ENCODE assay signal across 33 mouse cellular contexts in genomic region chr10:14520912-14521675, GRCm38 (mm10). TPM values are rescaled to one million over a fixed set of nuclear protein-coding genes. Genes with fewer than 3 reads are reported as not detected.
A peak's percentile ranks its signal among the peaks of the same experiment; 100 is the strongest.
DNase-seq lines count a peak whose midpoint lies in the region; ATAC-seq and TF ChIP-seq lines count a peak whose summit lies in the region.
"Had no signal": no experiment of that assay in that cellular context is flagged by ENCODE, and none has a peak within 500 bp of the region (broad histone marks: within the 10 kb centered on the region; RNA-seq: fewer than 3 reads in every experiment).

No protein-coding gene starts in this region.

- no peaks in the 10 kb centered on the region for H3K9me3 ChIP-seq in kidney, postnatal 0 days (replicated peaks; ENCODE audit: low read length)
- H3K9me3 ChIP-seq in lung, postnatal 0 days (ENCODE audit: low read length), result no peaks in the 10 kb centered on the region
- H3K9me3 ChIP-seq: embryonic facial prominence, embryonic 13.5 days; heart, embryonic 12.5 days; hindbrain, embryonic 10.5 days; intestine, embryonic 15.5 days; limb, embryonic 12.5 days; liver, embryonic 13.5 days; midbrain, embryonic 10.5 days; midbrain, embryonic 15.5 days; neural tube, embryonic 12.5 days had no signal

- no peak for TF ChIP-seq EP300 in lung, postnatal 0 days (IDR thresholded peaks at IDR 0.05)

- H3K79me2 ChIP-seq in myocyte (ENCODE audit: control insufficient read depth, insufficient read depth), result no peaks in the 10 kb centered on the region

- H3K4me1 ChIP-seq in kidney, postnatal 0 days (replicated peaks; ENCODE audit: insufficient read depth, low read length), result no peaks in the 10 kb centered on the region
- H3K4me1 ChIP-seq in lung, postnatal 0 days (ENCODE audit: insufficient read depth, low read depth, low read length), result 0 out of 2 replicates have a peak, but pooled peaks cover 2% of the 10 kb centered on the region
- H3K4me1 ChIP-seq: intestine, embryonic 15.5 days; limb, embryonic 12.5 days; liver, embryonic 13.5 days; midbrain, embryonic 10.5 days; midbrain, embryonic 15.5 days; neural tube, embryonic 12.5 days had no signal

- 51% methylated on average over 8 of the region's 8 CpGs for WGBS in kidney, postnatal 0 days
- 23% methylated on average over 8 of the region's 8 CpGs for WGBS in lung, postnatal 0 days

- H3K4me2 ChIP-seq in kidney, postnatal 0 days (ENCODE audit: low read length), result no peak overlapping the region
- H3K4me2 ChIP-seq in lung, postnatal 0 days (replicated peaks; ENCODE audit: low read depth, low read length), result no peak overlapping the region
- peak overlapping the region; percentile 10 for H3K4me2 ChIP-seq in myocyte (ENCODE audit: low read depth)
- H3K4me2 ChIP-seq: embryonic facial prominence, embryonic 13.5 days; heart, embryonic 12.5 days; intestine, embryonic 15.5 days; limb, embryonic 12.5 days; liver, embryonic 13.5 days; midbrain, embryonic 15.5 days; neural tube, embryonic 12.5 days had no signal

- no peak overlapping the region for H3K27ac ChIP-seq in kidney, postnatal 0 days
- H3K27ac ChIP-seq in lung, postnatal 0 days (ENCODE audit: low read length), result no peak overlapping the region
- H3K27ac ChIP-seq: embryonic facial prominence, embryonic 13.5 days; gastrocnemius, adult 2 months; heart, adult 2 months; hindbrain, embryonic 10.5 days; intestine, embryonic 15.5 days; limb, embryonic 12.5 days; liver, embryonic 13.5 days; midbrain, embryonic 10.5 days; midbrain, embryonic 15.5 days; neural tube, embryonic 12.5 days had no signal

- no peak overlapping the region for H3ac ChIP-seq in myocyte (ENCODE audit: control insufficient read depth, insufficient read length)

- no peak overlapping the region for H3K4me3 ChIP-seq in kidney, postnatal 0 days (replicated peaks; ENCODE audit: low read depth, low read length)
- no peak overlapping the region for H3K4me3 ChIP-seq in lung, postnatal 0 days (ENCODE audit: low read depth, low read length)
- H3K4me3 ChIP-seq in myocyte, result no peak overlapping the region
- H3K4me3 ChIP-seq: embryonic facial prominence, embryonic 13.5 days; erythroblast, embryonic 14.5 days; gastrocnemius, adult 2 months; heart, adult 2 months; heart, embryonic 12.5 days; hindbrain, embryonic 10.5 days; intestine, embryonic 15.5 days; limb, embryonic 12.5 days; liver, embryonic 13.5 days; midbrain, embryonic 10.5 days; midbrain, embryonic 15.5 days; neural tube, embryonic 12.5 days had no signal

- peak; percentile 2 for DNase-seq in embryo, embryonic 11 days
- DNase-seq in embryo, embryonic 10 days (ENCODE audit: low spot score), result no peak
- DNase-seq in kidney, postnatal 0 days (ENCODE audit: low spot score), result peak; percentile 30
- no peak for DNase-seq in kidney, adult 11 months
- no peak for DNase-seq in lung, postnatal 0 days (ENCODE audit: low spot score)
- no peak for DNase-seq in lung, adult 18-20 months
- no peak for DNase-seq in adrenal gland, adult (ENCODE audit: inconsistent age in 2 of 2, low spot score in 1 of 2)
- DNase-seq: adrenal gland, adult 2 months; adrenal gland, postnatal 36 days; cerebellum, adult 8-10 months; cerebellum, postnatal 25 days; gastrocnemius, adult 2 months; gastrocnemius, postnatal 36 days; heart, adult 2 months; heart, postnatal 10 days; kidney, adult 8-10 months; kidney, postnatal 25 days; liver, embryonic 13.5 days; lung, adult 2 months; right cerebral cortex, adult 18-20 months had no signal

- no peak for TF ChIP-seq POLR2A in myocyte (IDR thresholded peaks at IDR 0.05; ENCODE audit: insufficient read length, low read depth)

- no peaks in the 10 kb centered on the region for H3K27me3 ChIP-seq in kidney, postnatal 0 days (ENCODE audit: insufficient read depth, low read length)
- no peaks in the 10 kb centered on the region for H3K27me3 ChIP-seq in lung, postnatal 0 days (replicated peaks; ENCODE audit: insufficient read depth, low read length)
- H3K27me3 ChIP-seq in myocyte (ENCODE audit: control insufficient read depth, insufficient read depth, insufficient read length), result no peaks in the 10 kb centered on the region
- H3K27me3 ChIP-seq: embryonic facial prominence, embryonic 13.5 days; heart, embryonic 12.5 days; intestine, embryonic 15.5 days; limb, embryonic 12.5 days; liver, embryonic 13.5 days; midbrain, embryonic 15.5 days; neural tube, embryonic 12.5 days had no signal

- no peak for ATAC-seq in kidney, postnatal 0 days (replicated peaks; ENCODE audit: low FRiP score, low read depth)
- peak; percentile 19; the same call in 1 of the 2 replicates for ATAC-seq in lung, postnatal 0 days
- ATAC-seq: CD4-positive, CD25-positive, alpha-beta regulatory T cell, adult 4 months; forebrain, embryonic 16.5 days; hindbrain, embryonic 16.5 days; intestine, embryonic 15.5 days; midbrain, embryonic 15.5 days had no signal

- no peak for TF ChIP-seq CTCF in kidney, postnatal 0 days (IDR thresholded peaks at IDR 0.05; ENCODE audit: low read depth)
- TF ChIP-seq CTCF in lung, postnatal 0 days (IDR thresholded peaks at IDR 0.05), result no peak

- no peak overlapping the region for H3K9ac ChIP-seq in kidney, postnatal 0 days (ENCODE audit: low read depth, low read length)
- H3K9ac ChIP-seq in lung, postnatal 0 days (replicated peaks; ENCODE audit: low read depth), result no peak overlapping the region
- H3K9ac ChIP-seq: embryonic facial prominence, embryonic 13.5 days; heart, embryonic 12.5 days; intestine, embryonic 15.5 days; limb, embryonic 12.5 days; liver, embryonic 13.5 days; midbrain, embryonic 15.5 days; neural tube, embryonic 12.5 days had no signal

- no peaks in the 10 kb centered on the region for H3K36me3 ChIP-seq in kidney, postnatal 0 days (ENCODE audit: insufficient read depth, low read length)
- no peaks in the 10 kb centered on the region for H3K36me3 ChIP-seq in lung, postnatal 0 days (ENCODE audit: insufficient read depth, low read length)
- no peaks in the 10 kb centered on the region for H3K36me3 ChIP-seq in myocyte (ENCODE audit: control insufficient read depth, insufficient read depth)
- H3K36me3 ChIP-seq: embryonic facial prominence, embryonic 13.5 days; heart, embryonic 12.5 days; hindbrain, embryonic 10.5 days; intestine, embryonic 15.5 days; limb, embryonic 12.5 days; liver, embryonic 13.5 days; midbrain, embryonic 10.5 days; midbrain, embryonic 15.5 days; neural tube, embryonic 12.5 days had no signal

TF ChIP-seq in myocyte, 11 proteins besides CTCF, POLR2A, EP300 and RAD21:
- TF ChIP-seq MAX (IDR thresholded peaks at IDR 0.05; ENCODE audit: low read depth) (no peak), SRF (IDR thresholded peaks at IDR 0.05; ENCODE audit: control insufficient read depth, insufficient read length, low read depth) (no peak), MYOD1 (IDR thresholded peaks at IDR 0.05; ENCODE audit: control insufficient read depth in 1 of 3, insufficient read length in 2 of 3, low read depth in 2 of 3) (peak in 1 of 3 experiments; percentile 51)
TF ChIP-seq in myocyte: peak in this region for 1.

RNA-seq across cellular contexts. Expression of gene Adgrg6, which starts 24.4 kb away (rescaled TPM):
- 3.8 and 4.9 TPM in 2 replicates for polyA plus RNA-seq in kidney, postnatal 0 days (2015; fragmentation: Nextera tagmentation; extraction: Ambion mirVana)
- 22.1 and 28.3 TPM in 2 replicates for polyA plus RNA-seq in lung, postnatal 0 days (2015; fragmentation: Nextera tagmentation; extraction: Ambion mirVana)
- 9.3 TPM for polyA plus RNA-seq in myocyte (2012; fragmentation: generic; extraction: Trizol)
- polyA plus RNA-seq: CD4-positive, CD25-positive, alpha-beta regulatory T cell, adult 4 months had no signal

Comparison
In these comparisons a context has a peak if more than half of its experiments do, and no peak if none do; other contexts are left out.
1. DNase-seq: peak in embryo, embryonic 11 days (single experiment) and kidney, postnatal 0 days (single experiment); none in embryo, embryonic 10 days (single experiment), kidney, adult 11 months (single experiment), lung, postnatal 0 days (single experiment), lung, adult 18-20 months (0 of 2) and adrenal gland, adult (0 of 2).